Mouse (Mus musculus) CD4-positive, CD25-positive, alpha-beta regulatory T cell, adult 2 months (primary cell): ENCODE results near the gene Ncln.

Experiments
- DNase-seq: peaks from one replicate; pipeline ENCODE4 v3.0.0-alpha.2; 2012; ENCODE audit warnings: low read depth, low spot score

The Ncln gene

GRCm38 (mm10) chr10:81496264-81496901, at the start of gene Ncln:
Gene Ncln, minus strand, starts transcription at chr10:81496392.
- DNase-seq: peak; percentile 98

GRCm38 (mm10) chr10:81545161-81545747, 49.1 kb upstream of the Ncln start, which contains the start of gene Gna11:
Gene Gna11, minus strand, starts transcription at chr10:81545190.
- peak; percentile 99 for DNase-seq

DNA sequence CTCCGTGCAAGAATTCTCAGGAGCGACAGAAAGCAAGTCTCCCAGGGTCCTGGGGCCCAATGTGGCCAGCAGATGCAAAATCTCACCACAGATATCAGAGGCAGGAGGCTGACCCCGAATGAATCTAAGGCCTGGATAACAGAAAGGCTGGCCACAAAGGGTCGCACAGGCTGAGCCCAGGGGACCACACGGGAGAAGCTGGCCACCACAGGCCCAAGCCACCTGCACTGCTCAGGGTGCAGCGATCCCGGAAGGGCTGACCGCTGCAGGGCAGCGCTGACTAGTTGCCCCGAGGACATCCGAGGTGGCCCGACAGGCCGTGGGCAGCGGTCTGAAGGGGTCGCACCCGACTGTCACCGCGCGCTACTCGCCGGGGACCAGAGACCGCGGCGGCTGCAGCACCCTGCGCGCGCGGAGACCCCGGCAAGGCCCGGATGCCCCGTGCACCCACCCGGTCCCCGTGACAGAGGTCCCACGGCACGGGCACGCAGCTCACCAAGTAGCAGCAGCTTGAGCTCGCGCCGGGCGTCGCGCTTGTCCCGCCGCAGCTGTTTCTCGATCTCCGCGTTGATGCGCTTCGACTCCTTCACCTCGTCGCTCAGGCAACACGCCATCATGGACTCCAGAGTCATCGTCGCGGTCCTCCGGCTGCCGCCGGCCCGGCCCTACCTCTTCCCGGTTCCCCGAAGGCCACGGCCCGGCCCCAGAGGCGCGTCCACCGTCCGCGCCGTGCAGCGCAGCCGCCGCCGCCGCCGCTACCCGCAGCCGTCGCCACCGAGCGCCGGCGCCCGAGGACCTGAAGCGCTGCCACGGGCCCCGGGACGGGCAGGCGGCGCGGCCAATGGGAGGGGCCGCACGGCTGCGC, 48.3 kb upstream of the Ncln start:
- no peak for DNase-seq

GRCm38 (mm10) chr10:81543633-81544032, 47.4 kb upstream of the Ncln start:
- DNase-seq: no peak

DNA sequence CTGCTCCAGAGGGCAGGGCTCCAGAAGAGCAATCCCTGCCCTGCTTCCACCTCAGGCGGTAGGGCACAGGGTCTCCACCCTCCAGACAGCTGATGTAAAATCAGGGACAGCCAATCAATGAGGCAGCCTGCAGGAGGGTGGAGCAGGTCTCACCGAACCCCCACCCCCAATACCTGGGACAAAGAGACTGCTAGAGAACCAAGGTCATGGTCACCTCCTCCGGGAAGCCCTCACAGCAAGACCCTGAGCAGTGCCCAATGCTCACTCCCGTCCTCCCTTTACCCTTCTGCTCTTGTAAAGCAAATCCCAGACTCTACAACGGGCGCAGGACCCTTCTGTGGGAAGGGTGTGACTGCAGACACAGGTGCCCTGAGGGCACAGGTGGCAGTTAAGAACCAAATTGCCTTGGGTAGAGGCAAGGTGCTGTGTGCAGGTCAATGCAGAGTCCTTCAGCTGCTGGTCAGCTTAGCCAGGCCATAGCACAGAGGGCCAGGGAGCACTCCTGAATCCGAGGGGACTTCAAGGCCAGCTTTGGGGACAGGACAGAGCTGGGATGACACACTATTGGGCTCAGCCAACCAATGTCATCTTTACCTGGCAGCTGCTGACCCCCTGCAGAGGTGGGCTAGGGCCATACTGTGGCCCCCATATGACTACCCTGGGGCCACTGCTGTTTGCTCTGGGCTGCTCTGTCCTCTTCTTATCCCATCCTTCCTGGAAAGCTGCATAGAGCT, 46.7 kb upstream of the Ncln start:
- no peak for DNase-seq

GRCm38 (mm10) chr10:81541803-81542202, 45.6 kb upstream of the Ncln start:
- no peak for DNase-seq

DNA sequence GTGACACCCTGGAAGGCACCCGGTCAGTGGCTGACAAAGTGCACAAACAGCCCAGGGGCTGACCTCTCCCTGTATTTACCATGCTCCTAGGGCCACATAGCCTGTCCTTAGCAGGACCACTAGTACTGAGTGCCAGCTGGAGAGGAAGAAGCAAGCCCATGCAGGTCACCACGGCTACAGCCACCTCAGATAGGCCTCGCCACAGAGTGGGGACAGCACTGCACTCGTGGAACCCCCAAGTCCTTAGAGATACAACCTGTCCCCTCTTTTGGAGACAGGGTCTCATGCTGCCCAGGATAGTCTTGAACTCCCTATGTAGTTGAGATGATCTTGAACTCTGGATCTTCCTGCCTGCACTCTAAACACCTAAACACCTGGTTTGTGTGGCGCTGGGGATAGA, 45.2 kb upstream of the Ncln start:
- no peak for DNase-seq

DNA sequence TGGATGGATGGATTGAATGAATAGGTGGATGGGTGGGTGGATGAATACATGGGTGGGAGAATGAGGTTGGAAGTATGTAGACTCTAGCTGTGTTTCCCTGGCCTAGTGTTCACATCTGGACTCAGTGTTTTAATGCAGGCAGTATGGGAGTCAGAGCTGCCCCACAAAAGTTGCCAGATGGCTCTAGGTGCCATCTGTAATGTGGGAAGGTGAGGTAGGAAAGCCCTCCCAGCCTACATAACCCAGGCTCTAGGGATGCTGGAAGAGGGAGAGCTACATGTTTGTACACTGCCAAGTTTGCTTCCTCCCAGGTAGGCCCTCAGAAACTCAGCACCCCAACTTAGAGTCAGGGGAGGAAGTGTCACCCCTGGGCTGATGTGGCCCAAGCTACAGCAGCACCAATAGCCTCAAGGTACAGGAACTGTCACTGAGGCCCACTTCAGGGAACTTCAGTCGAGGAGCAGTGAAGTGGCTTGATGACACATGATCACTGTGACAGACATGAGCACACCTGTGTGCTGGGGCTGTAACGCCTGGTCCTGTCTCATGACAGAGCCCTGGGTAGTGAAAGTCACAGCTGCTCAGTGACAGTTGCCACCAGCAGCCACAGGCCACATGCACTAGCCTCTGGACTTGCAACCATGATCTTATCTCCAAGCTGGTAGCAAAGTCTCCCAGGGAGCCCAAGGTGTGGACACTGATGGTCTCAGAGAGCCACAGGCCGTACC, 42.3 kb upstream of the Ncln start:
- no peak for DNase-seq

GRCm38 (mm10) chr10:81537429-81537828, 41.2 kb upstream of the Ncln start:
- DNase-seq: peak; percentile 37

GRCm38 (mm10) chr10:81536734-81537133, 40.5 kb upstream of the Ncln start:
- peak; percentile 42 for DNase-seq

- no peak for DNase-seq
Observed at GRCm38 (mm10) chr10:81534826-81535225, 38.6 kb upstream of the Ncln start.

GRCm38 (mm10) chr10:81526779-81527178, 30.6 kb upstream of the Ncln start:
- DNase-seq: peak; percentile 93

GRCm38 (mm10) chr10:81525017-81525694, 29.0 kb upstream of the Ncln start:
- no peak for DNase-seq

GRCm38 (mm10) chr10:81524051-81524605, 27.9 kb upstream of the Ncln start, which contains the start of gene Gna15:
Gene Gna15, minus strand, starts transcription at chr10:81524225.
- DNase-seq: peak; percentile 53

DNA sequence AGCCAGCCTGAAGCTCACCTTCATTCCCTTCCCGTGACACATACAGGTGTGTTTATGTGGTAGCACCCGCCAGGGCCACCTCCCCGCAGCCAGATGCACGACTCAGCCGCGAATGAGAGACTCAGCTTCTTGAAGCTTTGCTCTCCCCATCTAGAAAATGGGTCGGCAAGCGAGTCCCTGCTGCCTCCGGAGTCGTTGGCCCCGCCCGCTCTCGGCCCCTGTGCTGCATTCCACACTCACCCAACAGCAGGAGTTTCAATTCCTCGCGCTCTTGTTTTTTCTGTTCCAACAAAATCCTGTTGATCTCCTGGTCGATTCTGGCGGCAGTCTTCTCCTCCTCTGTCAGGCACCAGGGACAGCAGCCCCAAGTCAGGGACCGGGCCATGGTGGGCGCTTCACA, 27.4 kb upstream of the Ncln start:
- DNase-seq: peak; percentile 56

DNA sequence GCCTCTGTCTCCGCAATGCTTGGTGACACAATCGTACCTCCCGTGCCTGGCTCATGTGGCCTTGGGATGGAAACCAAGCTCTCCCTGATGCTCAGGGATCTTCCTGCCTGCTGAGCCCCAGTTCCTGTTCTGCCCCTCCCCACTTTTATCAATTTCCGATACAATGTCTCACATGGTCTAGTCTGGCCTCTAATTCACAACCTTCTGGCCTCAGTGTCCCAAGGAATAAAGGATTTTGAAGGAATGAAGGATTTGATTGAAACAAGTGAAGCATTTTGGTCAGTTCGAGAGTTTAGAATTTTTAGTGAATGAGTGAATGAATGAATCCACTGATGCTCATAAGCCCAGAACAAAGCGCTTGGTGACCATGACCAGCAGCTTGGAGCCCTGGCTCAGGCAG, 26.9 kb upstream of the Ncln start:
- DNase-seq: no peak

- DNase-seq: no peak
Observed at GRCm38 (mm10) chr10:81519978-81520365, 23.8 kb upstream of the Ncln start.

DNA sequence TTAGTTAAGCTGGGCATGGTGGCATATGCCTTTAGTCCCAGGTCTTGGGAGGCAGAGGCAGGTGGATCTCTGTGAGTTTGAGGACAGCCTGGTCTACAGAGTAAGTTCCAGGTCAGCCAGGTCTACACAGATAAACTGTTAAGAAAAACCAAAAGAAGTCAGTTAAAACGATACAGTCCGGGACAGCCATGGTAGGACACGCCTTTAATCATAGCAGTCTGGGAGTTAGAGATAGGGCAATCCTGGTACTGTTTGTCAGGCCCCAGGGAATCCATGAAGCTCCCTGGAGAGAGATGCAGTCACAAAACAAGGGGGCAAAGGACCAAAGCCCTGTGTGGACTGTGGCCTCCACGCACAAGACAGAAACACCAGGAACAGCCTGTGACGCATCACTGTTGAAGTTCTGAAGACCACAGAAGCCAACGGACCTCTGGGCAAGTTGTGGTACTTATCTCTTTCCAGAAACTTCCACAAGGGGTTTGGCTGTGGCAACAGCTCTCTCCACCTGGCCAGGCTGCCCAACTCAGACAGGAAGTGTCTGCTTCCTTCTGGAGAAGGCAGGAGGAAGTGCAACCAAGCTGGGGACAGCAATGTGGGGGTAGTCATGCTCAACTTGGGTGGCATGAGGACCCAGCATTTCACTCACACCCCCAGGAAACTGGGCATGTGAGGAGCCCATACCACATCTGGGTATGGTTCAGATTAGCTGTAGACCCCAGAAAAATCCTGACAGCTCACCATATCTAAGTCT, 23.2 kb upstream of the Ncln start:
- no peak for DNase-seq

DNA sequence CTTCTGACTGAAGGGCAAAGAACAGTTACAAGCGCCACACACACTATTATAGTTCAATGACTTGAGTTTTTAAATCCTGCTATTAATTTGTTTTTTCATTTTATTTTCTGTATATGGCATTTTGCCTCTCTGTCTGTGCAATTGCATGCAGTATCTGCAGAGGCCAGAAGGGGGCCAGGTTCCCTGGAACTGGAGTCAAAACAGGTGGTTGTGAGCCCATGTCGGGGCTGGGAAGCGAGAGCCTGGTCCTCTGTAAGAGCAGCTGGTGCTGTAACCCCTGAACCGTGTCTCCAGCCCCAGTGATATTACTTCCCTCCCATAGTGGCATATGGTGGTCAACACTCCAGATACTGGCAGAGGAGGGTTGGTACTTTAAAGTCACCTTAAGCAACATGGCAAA, 22.4 kb upstream of the Ncln start:
- peak; percentile 87 for DNase-seq

- no peak for DNase-seq
Observed at GRCm38 (mm10) chr10:81517227-81517626, 21.0 kb upstream of the Ncln start.
